Mouse (Mus musculus) brain, embryonic 14.5 days (tissue): ENCODE results near the gene Rcan3.

Experiments
- CTCF ChIP-seq: fragments of 200-500 bp; IDR thresholded peaks from 2 replicates; pipeline ENCODE4 v1.5.1; 2012; ENCODE audit warnings: inconsistent platforms, mild to moderate bottlenecking, moderate library complexity, borderline replicate concordance; ENCODE audit not compliant: insufficient read depth, insufficient read length; ENCODE audit errors: extremely low read depth
- POLR2A ChIP-seq: fragments of 200-500 bp; IDR thresholded peaks from 2 replicates; pipeline ENCODE4 v1.6.1; 2012; ENCODE audit warnings: mild to moderate bottlenecking, inconsistent platforms, borderline replicate concordance; ENCODE audit not compliant: poor library complexity, insufficient read depth, insufficient read length, severe bottlenecking; ENCODE audit errors: extremely low read depth

- TF ChIP-seq POLR2A (no peak), CTCF (peak; percentile 46; the same call in 1 of the 2 replicates)
These were observed 6.4 kb upstream of the Rcan3 start for GRCm38 (mm10) chr4:135439904-135440522.
